Mouse (Mus musculus) neutrophil, adult 59 days (primary cell): Measurements from ENCODE around the gene Mesd. TPM values are rescaled to one million over a fixed set of nuclear protein-coding genes. Genes with fewer than 3 reads are reported as not detected.

ENCODE experiments used
- total RNA-seq, 2 experiments: library from RNA; stranded (reverse); gene quantifications; 1 replicate in 1 of 2; 2 replicates in 1 of 2; pipeline ENCODE4 v1.2.4; 2023

Gene Mesd
- total RNA-seq, result 10 to 100 TPM; 15.7 to 21.3 TPM

DNA sequence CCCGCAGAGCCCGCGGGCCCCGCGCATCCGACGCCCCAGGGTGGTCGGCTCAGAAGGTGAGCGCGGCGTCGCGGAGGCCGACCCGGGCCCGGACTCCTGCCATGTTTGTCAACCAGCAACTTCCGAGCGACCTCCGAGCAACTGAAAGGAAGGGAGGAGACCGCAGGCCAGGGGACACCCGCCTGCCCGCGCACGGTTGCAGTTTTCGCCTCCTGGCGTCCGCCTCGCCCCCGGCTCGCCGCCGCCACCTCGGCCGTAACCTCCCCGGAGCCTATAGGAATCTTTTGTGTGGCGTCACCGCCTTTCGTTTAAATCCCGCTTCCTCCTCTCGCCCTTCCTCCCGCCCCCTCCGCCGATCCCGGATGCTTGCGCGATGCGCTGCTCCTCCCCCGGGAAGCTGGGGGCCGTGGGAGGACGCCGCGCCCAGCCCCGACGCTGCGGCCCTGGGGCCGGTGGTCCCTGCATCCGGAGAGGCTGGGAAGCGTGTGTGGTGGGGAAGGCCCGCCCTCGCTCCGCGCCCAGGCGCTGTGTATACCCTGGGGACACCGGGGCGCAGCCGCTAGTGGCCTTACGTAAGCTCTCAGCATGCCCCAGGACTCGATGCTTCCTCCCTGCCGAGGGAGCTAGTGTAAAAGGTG is at the start of gene Mesd, which contains the start of gene Tlnrd1:
Gene Mesd (plus strand): TSS at position 446 of the 638 bp plus-strand sequence.
Gene Tlnrd1 (minus strand): TSS at position 285 of the 638 bp plus-strand sequence.

Other genes with a start within 250 kb of the Mesd start
- 100 to 1,000 TPM; 250 to 270 TPM for gene Il16, start 138.7 kb upstream of the Mesd start, total RNA-seq
- gene Cfap161, start 89.6 kb upstream of the Mesd start, total RNA-seq, result under 1 TPM in 1 of 2 experiments, not detected in 1; 0.76 TPM
- 10 to 100 TPM; 16.9 to 17.3 TPM for gene Tlnrd1, start 161 bp upstream of the Mesd start, total RNA-seq
- gene Cemip, start 202.0 kb downstream of the Mesd start, total RNA-seq, result not detected